Mouse (Mus musculus): Measurements from ENCODE around the gene Tph2. TPM values are rescaled to one million over a fixed set of nuclear protein-coding genes. Genes with fewer than 3 reads are reported as not detected.
A peak's percentile ranks its signal among the peaks of the same experiment; 100 is the strongest.

The Tph2 gene
- polyA plus RNA-seq, 1 experiment from 2014 or later = 0.09 TPM

DNA sequence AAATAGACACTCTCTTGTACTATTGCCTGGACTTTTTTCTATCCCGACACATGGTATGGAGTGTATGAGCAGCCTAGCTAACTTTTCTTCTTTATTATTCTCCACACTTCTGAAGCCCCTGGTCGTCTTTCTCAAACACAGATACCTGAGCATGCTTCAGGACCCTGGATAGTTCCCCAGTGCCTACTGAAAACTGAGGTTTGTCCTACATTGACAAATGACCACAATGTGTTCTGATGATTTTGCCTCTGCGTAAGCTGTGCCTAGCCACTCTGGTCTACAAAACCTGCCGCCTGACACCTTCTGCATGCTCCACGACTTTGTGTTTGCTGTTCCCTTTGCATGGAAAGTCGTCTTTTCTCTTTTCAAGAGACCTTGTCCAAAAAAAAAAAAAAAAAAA lies 41.2 kb downstream of the Tph2 start:
- no peak for TF ChIP-seq CTCF (IDR thresholded peaks at IDR 0.05; ENCODE audit: low read depth)
- Histone ChIP-seq H3K27me3 (ENCODE audit: insufficient read depth, low read length) (no peaks in the 10 kb centered on the region), H3K9ac (no peak overlapping the region), H3K4me3 (ENCODE audit: low read depth, low read length) (no peak overlapping the region), H3K36me3 (ENCODE audit: insufficient read depth) (no peaks in the 10 kb centered on the region), H3K27ac (ENCODE audit: low read depth) (no peak overlapping the region), H3K4me1 (ENCODE audit: insufficient read depth) (no peaks in the 10 kb centered on the region), H3K9me3 (ENCODE audit: low read depth, low read length) (no peaks in the 10 kb centered on the region), H3K4me2 (no peak overlapping the region)
- peak; percentile 80 for DNase-seq
- no peak for ATAC-seq (ENCODE audit: insufficient read depth)
- WGBS = 36% methylated on average over 6 of the region's 6 CpGs

DNA sequence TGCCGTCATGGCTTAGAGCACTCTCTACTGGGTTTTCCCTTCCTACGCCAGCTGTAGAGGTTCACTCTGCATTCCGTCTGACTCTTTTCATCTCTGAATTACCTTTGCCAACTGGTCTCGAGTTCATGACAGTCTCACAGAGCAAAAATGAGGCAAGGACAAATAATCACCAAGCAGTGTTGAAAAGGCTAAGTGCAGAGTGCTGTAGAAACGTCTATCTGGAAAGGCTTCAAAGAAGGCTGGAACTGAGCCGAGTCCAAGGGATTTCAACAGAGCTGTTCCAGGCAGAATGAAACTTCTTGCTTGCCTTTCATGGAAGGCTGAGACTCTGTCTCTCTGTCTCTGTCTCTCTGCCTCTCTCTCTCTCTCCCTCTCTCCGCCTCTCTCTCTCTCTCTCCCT lies 47.8 kb downstream of the Tph2 start:
- H3K4me2 ChIP-seq = no peak overlapping the region
- H3K9ac ChIP-seq = no peak overlapping the region
- H3K27me3 ChIP-seq (ENCODE audit: insufficient read depth, low read length) = no peaks in the 10 kb centered on the region
- H3K36me3 ChIP-seq (ENCODE audit: insufficient read depth) = no peaks in the 10 kb centered on the region
- H3K27ac ChIP-seq (ENCODE audit: low read depth) = no peak overlapping the region
- no peak overlapping the region for H3K4me3 ChIP-seq (ENCODE audit: low read depth, low read length)
- no peaks in the 10 kb centered on the region for H3K9me3 ChIP-seq (ENCODE audit: low read depth, low read length)
- no peaks in the 10 kb centered on the region for H3K4me1 ChIP-seq (ENCODE audit: insufficient read depth)
- no peak for TF ChIP-seq CTCF (IDR thresholded peaks at IDR 0.05; ENCODE audit: low read depth)
- WGBS = 62% methylated on average over 7 of the region's 7 CpGs
- peak; percentile 8 for DNase-seq
- no peak for ATAC-seq (ENCODE audit: insufficient read depth)

DNA sequence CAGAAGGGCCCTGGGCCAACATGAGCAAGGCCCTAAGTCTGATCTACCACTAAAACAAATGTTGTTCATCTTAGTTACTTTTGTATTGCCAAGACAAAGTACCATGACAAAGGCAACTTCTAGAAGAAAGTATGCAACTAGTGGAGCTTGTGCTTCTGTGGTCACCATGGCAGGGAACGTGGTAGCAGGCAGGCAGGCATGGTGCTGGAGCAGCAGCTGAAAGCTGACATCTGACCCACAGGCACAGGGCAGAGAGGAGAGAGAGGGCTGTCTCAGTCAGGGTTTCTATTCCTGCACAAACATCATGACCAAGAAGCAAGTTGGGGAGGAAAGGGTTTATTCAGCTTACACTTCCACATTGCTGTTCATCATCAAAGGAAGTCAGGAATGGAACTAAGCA lies 56.9 kb downstream of the Tph2 start:
- Histone ChIP-seq H3K4me2 (no peak overlapping the region), H3K9ac (no peak overlapping the region), H3K36me3 (ENCODE audit: insufficient read depth) (no peaks in the 10 kb centered on the region), H3K4me1 (ENCODE audit: insufficient read depth) (0 out of 2 replicates have a peak, but pooled peaks cover 2% of the 10 kb centered on the region), H3K4me3 (ENCODE audit: low read depth, low read length) (no peak overlapping the region), H3K27me3 (ENCODE audit: insufficient read depth, low read length) (no peaks in the 10 kb centered on the region), H3K9me3 (ENCODE audit: low read depth, low read length) (no peaks in the 10 kb centered on the region), H3K27ac (ENCODE audit: low read depth) (no peak overlapping the region)
- 50% methylated on average over 1 of the region's 1 CpGs for WGBS
- no peak for TF ChIP-seq CTCF (IDR thresholded peaks at IDR 0.05; ENCODE audit: low read depth)
- DNase-seq (no peak), ATAC-seq (ENCODE audit: insufficient read depth) (no peak)

DNA sequence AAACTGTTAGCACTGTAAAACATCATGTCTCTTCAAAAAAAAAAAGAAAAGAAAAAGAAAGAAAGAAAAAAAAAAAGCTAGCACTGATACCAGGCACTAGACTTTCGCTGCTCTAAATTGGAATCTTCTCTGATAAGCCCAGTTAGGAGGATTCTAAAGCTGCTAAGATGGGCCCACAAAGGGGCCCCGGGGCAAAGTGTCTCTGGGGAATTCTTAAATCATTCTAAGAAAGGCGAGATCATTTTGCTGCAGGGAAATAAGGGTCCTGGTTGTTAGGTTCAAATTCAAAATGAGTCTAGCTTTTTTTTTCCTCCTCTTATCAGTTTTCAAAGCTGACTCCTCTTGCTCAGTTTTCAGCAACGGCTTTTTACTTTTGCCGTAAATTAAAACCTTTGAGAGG lies 59.3 kb downstream of the Tph2 start:
- no peaks in the 10 kb centered on the region for H3K9me3 ChIP-seq (ENCODE audit: low read depth, low read length)
- no peak overlapping the region for H3K9ac ChIP-seq
- DNase-seq (no peak), ATAC-seq (ENCODE audit: insufficient read depth) (no peak)
- no peak overlapping the region for H3K27ac ChIP-seq (ENCODE audit: low read depth)
- H3K4me2 ChIP-seq = peak overlapping the region; percentile 13; the same call in 1 of the 2 replicates
- no peak for TF ChIP-seq CTCF (IDR thresholded peaks at IDR 0.05; ENCODE audit: low read depth)
- 9% methylated on average over 5 of the region's 5 CpGs for WGBS
- no peak overlapping the region for H3K4me3 ChIP-seq (ENCODE audit: low read depth, low read length)
- H3K36me3 ChIP-seq (ENCODE audit: insufficient read depth) = no peaks in the 10 kb centered on the region
- H3K27me3 ChIP-seq (ENCODE audit: insufficient read depth, low read length) = no peaks in the 10 kb centered on the region
- H3K4me1 ChIP-seq (ENCODE audit: insufficient read depth) = 0 out of 2 replicates have a peak, but pooled peaks cover 2% of the 10 kb centered on the region

DNA sequence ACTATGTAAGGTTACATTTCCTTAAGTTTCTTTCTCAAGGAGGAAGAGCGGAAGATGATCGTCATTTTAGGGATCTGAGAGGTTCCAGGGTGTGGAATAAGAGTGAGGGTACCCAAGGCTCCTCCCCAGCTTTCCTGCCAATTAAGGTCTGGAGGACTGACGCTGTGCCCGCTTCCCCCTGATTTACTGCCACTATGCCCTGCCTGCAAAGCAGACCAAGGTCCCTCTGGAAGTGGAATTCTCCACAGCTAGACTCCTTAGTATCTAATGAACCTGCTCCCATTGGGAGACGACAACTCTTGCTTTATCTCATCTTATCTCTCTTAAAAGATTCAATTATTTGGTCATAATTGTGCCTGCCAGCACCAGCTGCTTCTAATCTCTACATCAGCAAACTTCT lies 59.8 kb downstream of the Tph2 start:
- DNase-seq (no peak), ATAC-seq (ENCODE audit: insufficient read depth) (no peak)
- 0 out of 2 replicates have a peak, but pooled peaks cover 2% of the 10 kb centered on the region for H3K4me1 ChIP-seq (ENCODE audit: insufficient read depth)
- H3K4me3 ChIP-seq (ENCODE audit: low read depth, low read length) = no peak overlapping the region
- TF ChIP-seq CTCF (IDR thresholded peaks at IDR 0.05; ENCODE audit: low read depth) = no peak
- no peaks in the 10 kb centered on the region for H3K9me3 ChIP-seq (ENCODE audit: low read depth, low read length)
- no peak overlapping the region for H3K9ac ChIP-seq
- H3K4me2 ChIP-seq = no peak overlapping the region
- no peaks in the 10 kb centered on the region for H3K36me3 ChIP-seq (ENCODE audit: insufficient read depth)
- H3K27me3 ChIP-seq (ENCODE audit: insufficient read depth, low read length) = no peaks in the 10 kb centered on the region
- H3K27ac ChIP-seq (ENCODE audit: low read depth) = no peak overlapping the region
- 63% methylated on average over 5 of the region's 5 CpGs for WGBS

DNA sequence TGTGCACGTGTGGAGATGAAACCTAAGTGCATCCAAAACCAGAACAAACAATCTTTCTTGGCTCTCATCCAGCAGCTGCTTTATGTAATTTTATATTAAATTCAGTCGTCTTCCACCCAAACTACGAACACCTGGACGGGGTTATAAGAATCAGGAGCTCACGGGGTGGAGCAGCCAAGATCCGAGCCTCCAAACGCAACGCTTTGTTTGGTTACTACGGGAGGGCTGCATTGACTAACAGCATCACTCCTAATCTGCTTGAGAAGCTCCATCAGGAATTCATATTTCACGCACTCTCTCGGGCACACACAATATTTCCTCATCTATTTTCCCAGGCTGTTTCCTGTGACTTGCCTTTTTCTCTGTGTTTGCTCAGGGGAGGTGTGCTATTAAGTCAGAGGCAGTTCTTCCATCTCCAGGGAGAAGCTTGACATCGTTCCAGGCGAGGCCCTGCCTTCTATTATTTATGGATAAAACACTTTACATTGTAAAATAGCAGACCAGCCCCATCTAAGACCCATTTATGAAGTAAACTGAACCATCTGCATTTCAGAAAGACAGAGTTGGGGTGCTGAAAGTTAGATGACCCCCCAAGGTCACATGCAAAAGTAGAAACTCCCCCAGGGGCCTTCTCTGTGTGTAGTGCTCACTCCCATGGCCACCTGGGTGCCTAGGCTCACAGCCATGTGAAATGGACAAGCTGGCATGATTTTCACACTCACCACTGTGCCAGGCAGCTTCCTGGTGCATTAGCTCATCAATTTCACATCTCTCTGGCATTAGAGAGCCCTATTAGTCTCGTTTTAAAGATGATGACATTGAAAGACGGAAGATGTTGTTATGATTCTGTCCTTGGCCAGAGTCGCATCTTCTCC lies 76.9 kb downstream of the Tph2 start:
- no peak for ATAC-seq (ENCODE audit: insufficient read depth)
- Histone ChIP-seq H3K36me3 (ENCODE audit: insufficient read depth) (no peaks in the 10 kb centered on the region), H3K27me3 (ENCODE audit: insufficient read depth, low read length) (no peaks in the 10 kb centered on the region), H3K4me2 (no peak overlapping the region), H3K27ac (ENCODE audit: low read depth) (no peak overlapping the region), H3K4me3 (ENCODE audit: low read depth, low read length) (no peak overlapping the region), H3K9ac (no peak overlapping the region), H3K4me1 (ENCODE audit: insufficient read depth) (no peaks in the 10 kb centered on the region), H3K9me3 (ENCODE audit: low read depth, low read length) (no peaks in the 10 kb centered on the region)
- TF ChIP-seq CTCF (IDR thresholded peaks at IDR 0.05; ENCODE audit: low read depth) = no peak
- no peak for DNase-seq
- WGBS = 59% methylated on average over 16 of the region's 16 CpGs

DNA sequence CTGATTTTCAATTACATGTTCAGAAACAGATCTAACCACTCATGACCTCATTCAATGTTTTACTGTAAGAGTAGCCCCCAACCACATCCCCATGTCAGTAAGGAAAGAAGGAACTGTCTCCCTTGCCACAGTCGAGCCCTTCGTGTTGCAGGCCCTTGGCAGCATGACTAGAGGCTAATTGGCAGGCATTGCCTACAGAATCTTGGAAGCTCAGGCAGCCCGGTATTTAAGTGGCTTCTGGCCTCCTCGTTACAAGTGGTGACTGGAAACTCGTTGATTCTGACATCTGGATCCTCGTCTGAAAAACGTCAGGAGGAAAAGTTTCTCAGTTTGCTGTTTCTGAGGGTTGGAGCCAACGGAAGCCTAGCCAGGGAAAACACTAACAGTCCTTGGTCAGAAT lies 80.6 kb downstream of the Tph2 start:
- TF ChIP-seq CTCF (IDR thresholded peaks at IDR 0.05; ENCODE audit: low read depth) = no peak

More for the DNA sequence above, 80.6 kb downstream of the Tph2 start:
- no peaks in the 10 kb centered on the region for H3K36me3 ChIP-seq (ENCODE audit: insufficient read depth)
- H3K9ac ChIP-seq = no peak overlapping the region
- no peak overlapping the region for H3K27ac ChIP-seq (ENCODE audit: low read depth)
- H3K4me2 ChIP-seq = no peak overlapping the region
- H3K9me3 ChIP-seq (ENCODE audit: low read depth, low read length) = no peaks in the 10 kb centered on the region
- ATAC-seq (ENCODE audit: insufficient read depth) = no peak
- 62% methylated on average over 8 of the region's 8 CpGs for WGBS
- no peak for DNase-seq
- no peaks in the 10 kb centered on the region for H3K4me1 ChIP-seq (ENCODE audit: insufficient read depth)
- H3K27me3 ChIP-seq (ENCODE audit: insufficient read depth, low read length) = no peaks in the 10 kb centered on the region
- no peak overlapping the region for H3K4me3 ChIP-seq (ENCODE audit: low read depth, low read length)
